Mouse (Mus musculus): ENCODE results near the gene Ogn.

Ogn gene

GRCm38 (mm10) chr13:49644731-49645529, 37.1 kb downstream of the Ogn start:
- no peak for DNase-seq (ENCODE audit: low read depth, low spot score)

- no peak for DNase-seq (ENCODE audit: low read depth, low spot score)
These were observed 38.2 kb downstream of the Ogn start for GRCm38 (mm10) chr13:49646019-49646418.

- no peak for DNase-seq (ENCODE audit: low read depth, low spot score)
These were observed 43.3 kb downstream of the Ogn start for GRCm38 (mm10) chr13:49651136-49651535.

GRCm38 (mm10) chr13:49651781-49652351, 44.0 kb downstream of the Ogn start:
- DNase-seq (ENCODE audit: low read depth, low spot score), result no peak

GRCm38 (mm10) chr13:49652481-49653179, 44.8 kb downstream of the Ogn start, which contains the start of the genes Cenpp and Nol8:
TSS of gene Cenpp (minus strand) at chr13:49652785.
TSS of gene Nol8 (plus strand) at chr13:49653078.
- peak; percentile 99 for DNase-seq (ENCODE audit: low read depth, low spot score)

GRCm38 (mm10) chr13:49653180-49653541, 45.3 kb downstream of the Ogn start:
- DNase-seq (ENCODE audit: low read depth, low spot score), result no peak

Data from R1 (cell line).